Mouse (Mus musculus): ENCODE measurements around the gene Zfhx3.

DNA sequence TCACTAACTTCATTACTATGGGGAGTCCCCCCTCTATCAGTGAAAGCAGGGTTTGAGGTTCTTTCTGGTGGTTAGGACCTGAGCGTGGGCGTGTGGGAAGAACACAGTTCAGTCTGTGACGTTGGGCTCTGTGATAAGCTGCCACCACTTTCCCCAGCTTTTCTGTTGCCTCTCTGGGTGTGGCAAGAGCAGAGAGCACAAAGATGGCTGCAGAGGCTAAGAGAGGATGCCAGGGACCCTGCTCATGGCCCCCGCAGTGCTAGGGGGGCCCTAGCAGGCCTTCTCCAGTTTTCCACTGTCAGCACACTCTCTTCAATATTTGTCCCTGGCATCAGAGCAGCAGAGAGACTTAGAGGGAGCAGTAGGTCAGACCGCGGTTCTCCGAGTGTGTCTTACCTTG, 924.0 kb downstream of the Zfhx3 start:
- no peak for TF ChIP-seq CTCF (conservative IDR thresholded peaks at IDR 0.05; ENCODE audit: insufficient read depth, insufficient read length, low read depth, low read length)
- TF ChIP-seq POLR2A (IDR thresholded peaks at IDR 0.05; ENCODE audit: low read depth, low read length) = no peak

Measured in kidney, adult 2 months (tissue).